Mouse (Mus musculus) frontal cortex, postnatal 25 days (tissue): ENCODE measurements around the gene Mrgprf.

ENCODE experiments used
- DNase-seq, 2 experiments: peaks; one replicate each; pipeline ENCODE4 v3.0.0; 2022; ENCODE audit warnings: low spot score in 2 of 2

The Mrgprf gene

DNA sequence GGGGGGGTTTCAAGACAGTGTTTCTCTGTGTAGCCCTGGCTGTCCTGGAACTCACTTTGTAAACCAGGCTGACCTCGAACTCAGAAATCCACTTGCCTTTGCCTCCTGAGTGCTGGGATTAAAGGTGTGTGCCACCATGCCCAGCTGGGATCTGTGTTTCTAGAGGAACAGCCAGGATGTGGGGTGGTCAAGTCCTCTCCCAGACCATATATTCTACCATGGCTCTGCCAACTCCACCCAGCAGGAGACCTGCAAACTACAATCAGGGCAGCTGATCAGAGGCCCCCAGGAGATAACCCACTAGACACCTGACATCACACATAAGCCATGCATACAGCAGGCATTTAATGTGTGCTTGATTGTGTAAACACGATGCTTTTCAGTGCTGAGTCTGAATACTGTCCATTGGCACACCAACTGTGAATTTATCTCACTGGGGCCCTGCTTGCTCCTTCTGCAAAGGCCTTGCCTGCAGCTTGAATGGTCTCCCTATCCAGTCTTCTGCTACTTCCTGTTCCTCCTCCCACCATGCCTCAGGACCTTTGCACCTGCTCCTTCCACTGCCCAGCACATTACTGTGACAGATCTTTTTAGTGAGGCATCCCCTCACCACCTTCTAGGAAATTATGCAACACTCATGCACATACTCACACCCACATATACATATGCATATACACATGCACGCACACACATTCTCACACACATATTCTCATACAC, 35.1 kb downstream of the Mrgprf start:
- no peak for DNase-seq

DNA sequence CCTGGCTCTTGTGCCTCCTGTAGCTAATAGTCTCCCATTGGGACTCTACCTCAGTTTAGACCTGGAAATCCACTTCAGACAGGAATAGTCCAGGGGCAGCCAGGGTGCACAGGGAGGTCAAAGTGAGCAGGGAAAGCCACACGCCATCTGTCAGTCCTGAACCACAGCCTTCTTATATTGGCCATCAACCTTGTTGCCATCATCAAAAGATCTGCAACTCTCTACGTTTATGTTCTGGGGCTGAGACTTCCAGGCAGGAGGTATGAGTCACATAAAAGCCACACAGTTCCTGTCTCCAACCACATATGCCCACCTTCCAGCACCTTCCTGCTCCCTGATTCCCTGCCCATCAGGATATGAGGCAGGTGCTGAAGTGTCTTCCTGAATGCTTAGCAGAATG, 37.3 kb downstream of the Mrgprf start:
- no peak for DNase-seq

DNA sequence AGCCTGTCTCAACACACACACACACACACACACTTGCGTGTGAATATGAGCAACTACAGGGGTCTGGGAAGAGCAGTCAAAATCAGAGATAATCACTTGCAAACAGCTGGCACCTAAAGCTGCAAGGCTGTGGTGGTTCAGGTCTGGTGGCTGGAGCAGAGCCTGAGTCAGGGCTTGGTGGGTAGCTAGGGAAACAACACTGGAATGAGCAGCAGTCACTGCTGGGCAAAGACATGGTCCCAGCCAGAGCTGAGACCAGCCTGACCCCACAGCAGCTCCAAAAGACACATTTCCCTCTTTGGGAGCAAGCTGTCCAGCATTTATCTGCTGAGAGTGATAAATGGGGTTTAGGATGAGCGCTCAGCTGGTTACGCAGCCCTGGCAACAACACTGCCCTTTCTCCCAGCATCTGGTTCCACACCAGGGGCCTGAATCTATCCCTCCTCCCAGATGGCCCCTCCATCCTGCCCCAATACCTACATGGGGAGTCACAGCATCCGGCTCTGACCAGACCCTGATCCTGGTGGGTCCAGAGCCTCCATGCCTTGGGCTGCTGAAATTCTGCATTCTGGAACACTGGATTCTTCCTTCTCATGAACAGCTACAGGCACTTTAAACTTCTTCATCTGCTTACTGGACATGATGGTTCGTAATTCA, 39.7 kb downstream of the Mrgprf start:
- no peak for DNase-seq
